Mouse (Mus musculus) right cerebral cortex, postnatal 25 days (tissue): ENCODE measurements at regions not wholly inside any gene's neighbourhood (a gene's known extent, or its start where the extent isn't known, plus 50 kb on each side); places are given as distances from the start of the nearest gene placed in this dataset.

ENCODE experiments used
- DNase-seq: peaks from one replicate; pipeline ENCODE4 v3.0.0; 2022

DNA sequence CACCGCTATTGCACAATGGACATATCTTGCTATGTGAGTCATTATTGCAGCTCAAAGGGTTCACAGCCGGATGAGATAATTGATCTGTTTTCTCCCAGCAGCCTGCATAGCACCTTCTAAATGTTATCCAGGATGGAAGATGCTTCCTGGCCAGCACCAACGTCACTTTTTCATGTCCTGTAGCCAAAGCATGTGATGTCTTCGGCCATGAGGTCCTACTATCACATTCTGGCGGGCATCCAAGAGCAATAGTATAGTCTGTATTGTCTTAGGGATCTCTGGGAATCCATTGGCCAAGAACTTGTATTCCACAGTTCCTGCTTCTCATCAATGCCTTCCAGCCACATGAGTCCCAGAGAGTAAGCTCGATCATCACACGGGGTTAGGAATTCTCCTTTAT, 70.6 kb downstream of the Npy start:
- no peak for DNase-seq

GRCm38 (mm10) chr6:49899146-49899545, 76.6 kb downstream of the Npy start:
- no peak for DNase-seq

GRCm38 (mm10) chr6:49901512-49901911, 79.0 kb downstream of the Npy start:
- DNase-seq = no peak

GRCm38 (mm10) chr6:49904001-49904400, 81.5 kb downstream of the Npy start:
- DNase-seq = no peak

- DNase-seq = no peak
Observed at GRCm38 (mm10) chr6:49906456-49906855, 83.9 kb downstream of the Npy start.

- no peak for DNase-seq
Observed at GRCm38 (mm10) chr6:49919089-49919812, 96.7 kb downstream of the Npy start.

- DNase-seq = no peak
Observed at GRCm38 (mm10) chr6:49919813-49920170, 97.3 kb downstream of the Npy start.

GRCm38 (mm10) chr6:49924296-49924695, 101.8 kb downstream of the Npy start:
- DNase-seq = no peak

DNA sequence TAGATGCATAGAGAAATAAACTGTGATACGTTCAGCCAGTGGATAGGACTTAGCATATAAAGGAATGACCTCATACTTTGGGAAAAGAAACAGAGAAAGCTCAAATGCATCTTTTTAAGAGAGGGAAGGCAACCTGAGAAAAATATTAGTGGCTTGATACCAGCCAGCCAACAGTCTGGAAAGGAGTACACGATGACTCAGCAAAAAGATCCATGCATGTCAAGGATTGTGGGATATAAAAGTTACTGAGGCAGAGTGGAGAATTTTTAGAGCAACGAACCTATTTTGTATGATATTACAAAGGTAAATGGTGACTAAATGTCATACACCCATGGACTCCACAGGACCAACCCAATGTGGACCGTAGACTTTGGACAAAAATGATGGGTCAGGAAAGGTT, 105.6 kb downstream of the Npy start:
- no peak for DNase-seq

DNA sequence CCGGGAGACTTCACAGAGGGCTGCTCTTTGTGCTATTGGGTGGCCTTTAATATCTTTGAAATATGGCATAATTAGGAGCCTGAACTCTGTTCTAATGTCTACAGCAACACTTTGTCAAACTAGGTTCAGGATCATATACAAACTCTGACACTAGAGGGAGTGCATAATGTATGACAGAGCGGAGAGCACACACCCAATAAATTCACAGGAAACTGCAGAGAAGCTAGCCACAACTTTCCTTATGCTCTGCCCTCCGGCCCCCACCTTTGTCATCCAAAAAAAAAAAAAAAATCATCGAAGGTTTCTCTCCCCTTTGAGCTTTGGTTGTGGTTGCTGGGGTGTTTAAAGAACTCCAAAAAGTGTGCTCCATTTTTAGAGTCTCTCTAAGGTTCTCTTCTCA, 107.6 kb downstream of the Npy start:
- DNase-seq = no peak

DNA sequence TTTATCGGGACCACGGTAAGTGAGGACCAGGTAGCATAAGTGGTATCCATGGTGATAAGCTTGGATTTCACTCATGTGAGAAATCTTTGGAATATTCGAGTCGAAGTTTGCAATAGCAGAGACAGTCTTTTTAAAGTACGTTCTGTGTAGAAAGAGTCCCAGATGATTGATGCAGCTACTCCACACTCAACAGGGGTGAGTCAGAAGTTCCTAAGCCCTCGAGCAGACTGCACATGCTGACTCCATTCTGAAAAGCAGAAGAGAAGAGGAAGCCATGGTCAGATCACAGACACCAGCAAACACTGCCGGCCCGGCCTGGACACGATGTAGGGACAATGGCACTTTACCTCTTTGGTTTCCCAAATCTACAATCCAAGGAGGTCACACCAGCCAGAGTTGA, 120.6 kb downstream of the Npy start:
- DNase-seq = no peak

GRCm38 (mm10) chr6:49958891-49959290, 136.4 kb downstream of the Npy start:
- DNase-seq = no peak

DNA sequence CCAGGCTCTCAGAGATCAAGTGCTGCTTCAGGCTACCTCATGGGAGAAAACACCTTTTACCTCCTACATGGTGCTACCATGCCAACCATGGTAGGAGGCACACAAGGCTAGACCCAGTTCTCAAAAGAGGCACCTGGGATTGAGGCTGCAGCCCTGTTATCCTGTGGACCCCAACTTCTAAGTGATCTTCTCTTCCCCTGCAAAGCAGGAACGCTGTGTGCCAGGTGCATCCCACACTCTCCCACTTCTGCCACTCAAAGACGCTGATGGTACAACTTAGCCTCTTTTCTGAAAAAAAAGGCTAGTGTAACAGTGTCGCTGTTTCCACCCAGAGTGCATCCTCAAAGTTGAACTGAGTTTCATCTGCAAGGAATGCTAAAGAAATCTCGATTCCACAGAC, 138.7 kb downstream of the Npy start:
- no peak for DNase-seq

DNA sequence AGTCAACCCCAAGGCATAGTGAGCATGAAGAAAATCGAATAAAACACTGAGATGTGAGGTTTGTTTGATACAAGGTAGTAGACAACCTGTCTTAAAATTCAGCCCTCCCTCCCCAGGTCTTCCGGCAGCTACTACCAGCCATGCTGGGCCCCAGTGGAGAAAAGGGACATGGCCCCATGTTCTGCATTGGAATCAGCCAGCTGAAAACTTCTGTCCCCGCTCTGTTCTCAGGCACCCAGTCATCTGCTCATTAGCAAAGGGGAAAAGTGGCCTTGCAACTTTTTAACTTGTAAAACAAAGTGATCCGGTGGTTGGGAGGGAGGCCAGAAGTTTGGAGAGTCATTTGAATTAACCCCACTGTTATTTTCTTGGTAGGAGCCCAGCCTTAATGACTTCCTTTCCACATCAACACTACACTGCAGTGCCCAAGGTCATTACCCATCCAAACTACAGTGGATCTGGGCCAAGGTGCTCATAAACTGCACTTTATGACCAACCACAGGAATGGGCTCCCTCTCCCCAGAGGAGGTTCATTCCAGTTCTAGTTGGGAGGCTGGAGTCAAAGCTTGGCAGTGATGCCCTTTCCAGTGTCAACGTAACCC, 143.5 kb downstream of the Npy start:
- DNase-seq = no peak

DNA sequence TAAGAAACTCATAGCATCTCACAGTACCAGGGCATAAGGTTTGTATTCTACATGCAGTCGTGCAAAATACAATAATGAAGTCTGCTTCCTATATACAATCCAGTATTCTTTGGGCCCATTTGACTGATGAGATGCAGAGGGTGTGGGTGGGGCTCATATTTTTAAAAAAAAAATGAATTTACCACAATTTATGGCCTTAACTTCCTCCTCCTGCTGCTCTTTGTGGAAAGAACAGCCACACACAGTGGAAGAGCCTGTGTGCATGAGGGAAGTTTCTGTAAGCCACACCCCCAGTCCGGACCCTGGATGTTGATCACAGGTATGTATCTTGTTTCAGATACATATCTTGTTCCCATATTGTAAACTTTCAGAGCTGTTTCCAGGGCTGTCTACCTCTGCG, 143.5 kb upstream of the Mpp6 start:
- no peak for DNase-seq

GRCm38 (mm10) chr6:49973258-49973865, 136.7 kb upstream of the Mpp6 start:
- no peak for DNase-seq

DNA sequence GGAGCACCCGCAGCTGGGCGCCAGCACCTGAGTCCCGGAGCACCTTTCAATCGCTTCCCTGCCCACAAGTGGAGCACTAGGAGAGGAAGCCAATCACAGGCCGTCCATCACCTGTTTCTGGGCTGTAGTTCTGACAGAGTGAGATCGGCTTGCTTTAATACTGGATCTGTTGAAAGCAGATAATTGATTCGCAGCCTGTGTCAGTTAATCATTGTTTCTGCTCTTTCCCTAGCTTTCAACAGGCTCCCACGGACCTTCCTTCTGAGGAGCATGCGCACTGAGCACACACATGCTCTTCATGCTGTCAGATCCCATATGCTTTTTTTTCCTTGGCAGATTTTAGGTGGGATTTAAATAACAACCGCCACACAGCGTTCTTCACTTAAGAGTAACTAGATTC, 132.3 kb upstream of the Mpp6 start:
- DNase-seq = peak; percentile 52

DNA sequence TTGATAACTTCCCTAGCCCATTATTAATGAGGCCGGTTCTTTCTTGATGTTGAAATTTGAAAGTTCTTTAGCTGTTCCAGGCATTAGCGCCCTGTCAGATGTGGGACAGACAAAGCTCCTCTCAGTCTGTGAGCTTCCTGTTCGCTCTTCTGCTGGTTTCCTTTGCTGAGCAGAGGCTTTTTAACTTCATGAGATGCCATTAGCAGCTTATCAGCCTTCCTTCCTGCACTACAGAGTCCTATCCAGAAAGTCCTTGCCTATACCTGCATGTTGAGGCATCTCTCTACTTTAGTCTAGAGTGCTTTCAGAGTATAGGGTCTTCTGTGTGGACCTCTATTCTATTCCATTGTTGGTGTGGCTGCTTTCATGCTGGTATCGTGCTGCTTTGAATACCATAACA, 126.3 kb upstream of the Mpp6 start:
- no peak for DNase-seq

- DNase-seq = no peak
Observed at GRCm38 (mm10) chr6:49985127-49985526, 124.9 kb upstream of the Mpp6 start.

DNA sequence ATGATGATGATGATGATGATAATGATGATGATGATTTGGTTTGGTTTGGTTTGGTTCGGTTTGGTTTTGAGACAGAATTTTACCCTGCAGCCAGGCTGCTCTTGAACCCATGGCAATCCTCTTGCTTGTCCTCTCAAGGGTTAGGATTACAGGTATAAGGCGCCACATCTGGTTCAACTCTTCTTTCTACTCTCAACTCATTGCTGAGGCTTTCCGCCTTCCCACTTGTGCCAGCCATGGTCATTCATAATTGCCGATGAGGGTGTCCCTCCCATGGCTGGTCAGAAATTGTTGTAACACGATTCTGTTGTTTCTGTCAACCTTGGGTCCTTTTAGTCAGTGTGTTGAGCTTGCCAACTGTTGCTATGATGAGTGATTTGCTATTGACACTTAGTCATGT, 122.9 kb upstream of the Mpp6 start:
- DNase-seq = no peak

DNA sequence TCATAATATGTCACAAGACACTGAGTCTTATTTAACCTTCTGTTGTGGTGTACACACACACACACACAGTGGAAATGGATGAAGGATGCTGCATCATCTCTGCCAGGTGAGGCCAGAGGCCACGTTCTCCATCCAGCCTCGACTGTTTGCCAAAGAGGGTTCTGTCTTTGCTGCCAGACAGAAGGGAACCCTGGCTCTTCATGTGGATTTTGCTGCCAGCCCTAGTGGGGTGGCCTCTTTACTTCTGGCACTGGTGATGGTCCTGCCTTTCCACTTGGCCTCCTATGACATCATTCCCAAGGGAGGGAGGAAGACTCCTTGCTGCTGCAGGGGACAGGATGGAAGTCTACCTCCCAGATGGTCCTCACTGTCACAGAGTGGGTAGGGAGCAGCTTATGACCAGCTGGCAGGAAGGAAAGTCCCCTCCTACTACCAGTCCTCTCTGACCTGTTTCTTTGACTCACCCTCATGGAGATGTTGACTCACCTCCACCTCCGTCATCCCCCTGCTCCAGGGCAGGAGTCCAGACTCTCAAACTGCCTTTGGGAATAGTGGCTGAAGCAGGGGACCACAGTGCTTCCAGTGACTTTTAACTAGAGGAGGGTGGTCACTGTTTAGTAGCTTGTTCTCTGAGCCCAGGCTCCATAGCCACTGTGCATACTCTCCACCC, 122.4 kb upstream of the Mpp6 start:
- DNase-seq = no peak

- DNase-seq = no peak
Observed at GRCm38 (mm10) chr6:49989585-49990521, 120.2 kb upstream of the Mpp6 start.

DNA sequence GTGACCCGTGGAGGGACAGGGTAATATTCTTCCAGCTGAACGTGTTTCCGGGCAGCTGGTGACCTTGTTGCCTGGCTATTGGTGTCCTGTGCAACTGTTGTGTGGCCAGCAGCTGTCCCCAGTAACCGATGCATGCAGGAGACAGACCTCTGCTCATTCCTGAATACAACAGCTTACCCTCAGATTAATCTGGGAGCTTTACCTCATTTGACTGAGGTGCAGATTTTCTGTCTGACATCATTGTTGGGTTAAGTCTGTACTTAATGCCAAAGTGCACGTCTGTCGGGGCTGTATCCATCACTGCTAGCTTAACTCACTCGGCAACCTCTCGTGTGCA, 119.6 kb upstream of the Mpp6 start:
- DNase-seq = no peak
